Mouse (Mus musculus): ENCODE results near the gene Cgref1.

DNA sequence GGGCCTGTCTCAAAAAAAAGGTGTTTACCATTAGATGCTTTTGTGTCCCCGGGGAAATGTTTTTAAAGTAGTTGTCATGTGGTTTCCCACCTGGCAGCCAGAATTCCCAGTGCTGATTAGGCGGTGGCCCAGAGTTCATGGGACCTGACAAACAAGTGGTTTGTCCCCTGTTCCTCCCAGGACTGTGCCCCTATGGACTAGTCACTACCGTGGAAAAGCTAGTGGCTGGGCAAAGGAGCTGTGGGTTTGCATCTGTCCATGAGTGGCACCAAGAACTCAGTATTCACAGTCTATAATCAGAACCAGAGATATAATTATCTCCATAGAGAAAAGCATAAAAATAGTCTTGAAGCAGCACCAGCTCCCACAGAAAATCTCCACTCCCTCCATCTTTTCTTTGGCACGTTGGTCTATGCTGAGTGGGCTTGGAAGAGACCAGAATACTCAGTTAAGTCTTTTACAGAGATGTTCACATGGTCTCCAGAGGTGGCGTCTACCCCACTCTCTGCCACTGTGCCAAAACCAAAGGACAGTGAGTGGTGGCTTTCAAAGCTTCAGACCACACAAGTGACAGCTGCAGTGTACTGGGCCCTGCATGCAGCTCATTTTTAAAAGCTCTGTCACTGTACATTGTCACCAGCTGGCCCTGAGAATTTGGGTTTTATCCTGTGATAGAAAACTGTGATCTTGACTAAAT is 47.7 kb upstream of the Cgref1 start:
- TF ChIP-seq CTCF (IDR thresholded peaks at IDR 0.05; ENCODE audit: extremely low read depth, insufficient read length, insufficient replicate concordance, low read depth, low read length) (no peak), POLR2A (IDR thresholded peaks at IDR 0.05; ENCODE audit: low read depth, low read length) (no peak)
